Mouse (Mus musculus) brain, embryonic 14.5 days (tissue): ENCODE data around the gene Klra1. TPM values are rescaled to one million over a fixed set of nuclear protein-coding genes. Genes with fewer than 3 reads are reported as not detected.
"Not testable (repeated sequence)": the region's sequence is repeated elsewhere in the genome, so short reads cannot be mapped to it uniquely, and the experiment has no call there.

Experiments used
- DNase-seq: peaks from one replicate; pipeline ENCODE4 v3.0.0-alpha.2; 2011; ENCODE audit warnings: low read depth
- CTCF ChIP-seq: fragments of 200-500 bp; IDR thresholded peaks from 2 replicates; pipeline ENCODE4 v1.5.1; 2012; ENCODE audit warnings: inconsistent platforms, mild to moderate bottlenecking, moderate library complexity, borderline replicate concordance; ENCODE audit not compliant: insufficient read depth, insufficient read length; ENCODE audit errors: extremely low read depth
- POLR2A ChIP-seq: fragments of 200-500 bp; IDR thresholded peaks from 2 replicates; pipeline ENCODE4 v1.6.1; 2012; ENCODE audit warnings: mild to moderate bottlenecking, inconsistent platforms, borderline replicate concordance; ENCODE audit not compliant: poor library complexity, insufficient read depth, insufficient read length, severe bottlenecking; ENCODE audit errors: extremely low read depth
- polyA plus RNA-seq: library from polyadenylated mRNA; depleted of rRNA; stranded (reverse); fragments of >200 nt; gene quantifications from 2 replicates; pipeline ENCODE4 v1.2.3, GENCODE M21; 2012; rRNA removed

Klra1 gene
- polyA plus RNA-seq, result not detected in 2 replicates

- DNase-seq, result no peak
- TF ChIP-seq POLR2A (no peak), CTCF (no peak)
These were observed at the start of gene Klra1 for GRCm38 (mm10) chr6:130386750-130387149. Gene Klra1 (minus strand): TSS chr6:130386874.

- DNase-seq, result no peak
- TF ChIP-seq CTCF (no peak), POLR2A (no peak)
These were observed 42.8 kb upstream of the Klra1 start for GRCm38 (mm10) chr6:130429511-130429910.

GRCm38 (mm10) chr6:130419158-130419557 lies 32.5 kb upstream of the Klra1 start:
- no peak for DNase-seq
- TF ChIP-seq POLR2A (no peak), CTCF (no peak)

GRCm38 (mm10) chr6:130404882-130405281 lies 18.2 kb upstream of the Klra1 start:
- TF ChIP-seq POLR2A (no peak), CTCF (no peak)
- DNase-seq, result no peak

- no peak for DNase-seq
- TF ChIP-seq POLR2A, result no peak
- no peak for TF ChIP-seq CTCF
These were observed 871 bp downstream of the Klra1 start for GRCm38 (mm10) chr6:130385803-130386202.

- no peak for TF ChIP-seq POLR2A
- no peak for TF ChIP-seq CTCF
- no peak for DNase-seq
These were observed 4.3 kb downstream of the Klra1 start for GRCm38 (mm10) chr6:130382375-130382774.

- not testable (repeated sequence) for DNase-seq
These were observed 41.3 kb downstream of the Klra1 start for GRCm38 (mm10) chr6:130345381-130345780.

GRCm38 (mm10) chr6:130341973-130342372 lies 44.7 kb downstream of the Klra1 start:
- DNase-seq, result not testable (repeated sequence)

- no peak for TF ChIP-seq POLR2A
- no peak for TF ChIP-seq CTCF
- no peak for DNase-seq
These were observed 49.3 kb downstream of the Klra1 start, which contains the start of gene Klra3 for GRCm38 (mm10) chr6:130337411-130337810. Gene Klra3 (minus strand): TSS chr6:130337574.

Other genes starting within 250 kb of the Klra1 start
- not detected in 2 replicates for gene Klra9, start 193.8 kb downstream of the Klra1 start, polyA plus RNA-seq
- gene Klra7, start 153.6 kb downstream of the Klra1 start, polyA plus RNA-seq, result not detected in 2 replicates
- gene Klra10, start 104.9 kb downstream of the Klra1 start, polyA plus RNA-seq, result not detected in 2 replicates
- not detected in 2 replicates for gene Klra3, start 49.3 kb downstream of the Klra1 start, polyA plus RNA-seq